Mouse (Mus musculus) retina, postnatal 1 day (tissue): ENCODE results near the gene 1700024G13Rik.
"Not testable (repeated sequence)": the region's sequence is repeated elsewhere in the genome, so short reads cannot be mapped to it uniquely, and the experiment has no call there.

Experiments
- DNase-seq: peaks from one replicate; pipeline ENCODE4 v3.0.0-alpha.2; 2012

Gene 1700024G13Rik

DNA sequence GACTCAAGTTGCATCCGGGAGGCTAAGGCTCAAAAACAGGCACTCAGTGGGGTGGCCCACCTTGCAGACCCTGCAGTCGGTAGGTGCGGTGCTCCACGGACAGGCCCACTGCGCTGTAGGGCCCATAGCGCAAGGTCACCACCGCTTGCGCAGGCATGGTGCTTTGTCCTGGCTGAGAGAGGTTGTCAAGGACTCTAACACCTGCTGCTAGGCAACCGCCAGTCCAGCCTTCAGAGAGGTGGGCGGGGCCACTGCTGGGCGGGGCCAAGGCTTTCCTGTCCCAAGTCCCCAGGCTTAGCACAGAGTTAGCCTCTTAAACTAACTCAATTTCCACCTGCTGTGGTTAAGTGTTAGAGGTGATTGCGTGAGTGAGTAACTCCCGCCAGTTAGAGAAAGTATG, at the start of gene 1700024G13Rik:
Gene 1700024G13Rik (minus strand): TSS at position 196 of the 400 bp plus-strand sequence.
- DNase-seq, result peak; percentile 91

- DNase-seq, result peak; percentile 59
Observed at GRCm38 (mm10) chr14:32437352-32437793, 49.2 kb upstream of the 1700024G13Rik start.

DNA sequence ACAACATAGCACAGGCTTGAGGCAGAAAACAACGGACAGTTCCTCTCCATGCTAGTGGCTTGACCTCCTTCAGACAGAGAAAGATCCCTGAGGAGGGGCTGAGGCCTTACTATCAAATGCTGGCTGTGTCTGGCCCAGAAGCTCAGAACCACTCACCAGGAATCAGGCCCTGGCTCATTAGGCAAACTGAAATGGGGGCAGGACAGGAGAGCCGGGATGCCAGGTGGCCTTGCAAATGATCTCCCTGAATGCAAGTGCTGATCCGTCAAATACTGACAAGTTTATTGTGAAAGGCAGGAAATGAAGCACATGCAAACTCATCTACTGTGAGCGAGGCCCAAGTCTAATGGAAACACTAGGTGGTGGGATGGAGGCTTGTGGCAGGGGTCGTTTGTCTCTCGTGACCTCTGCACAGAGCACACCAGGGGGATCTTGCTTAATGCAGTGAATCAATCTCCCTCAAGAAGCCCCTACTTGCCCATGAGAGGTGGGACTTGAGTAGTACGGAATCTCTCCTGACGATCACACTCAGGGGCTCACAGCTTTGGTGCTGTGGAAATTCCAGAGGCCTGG, 40.9 kb upstream of the 1700024G13Rik start:
- DNase-seq, result peak; percentile 60

DNA sequence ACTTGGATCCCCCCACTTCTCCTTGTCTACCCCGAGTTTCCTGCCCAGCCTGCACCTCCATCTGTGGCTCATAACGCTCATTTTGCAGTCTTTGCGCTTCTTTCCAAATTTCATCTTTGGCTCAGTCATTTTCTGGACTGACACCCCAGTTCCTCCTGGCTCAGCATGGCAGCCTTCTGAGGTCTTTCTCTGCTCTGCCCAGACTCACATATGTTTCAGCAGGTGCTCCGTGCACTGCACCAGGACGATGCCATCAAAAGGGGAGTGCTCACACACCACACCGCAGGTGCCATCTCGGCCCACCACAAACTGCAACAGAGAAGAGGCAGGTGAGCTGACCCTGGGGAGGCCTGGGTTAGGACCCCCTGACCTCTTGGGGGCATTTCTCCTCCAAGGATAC, 35.8 kb upstream of the 1700024G13Rik start:
- no peak for DNase-seq

GRCm38 (mm10) chr14:32418747-32419146, 30.6 kb upstream of the 1700024G13Rik start:
- no peak for DNase-seq

DNA sequence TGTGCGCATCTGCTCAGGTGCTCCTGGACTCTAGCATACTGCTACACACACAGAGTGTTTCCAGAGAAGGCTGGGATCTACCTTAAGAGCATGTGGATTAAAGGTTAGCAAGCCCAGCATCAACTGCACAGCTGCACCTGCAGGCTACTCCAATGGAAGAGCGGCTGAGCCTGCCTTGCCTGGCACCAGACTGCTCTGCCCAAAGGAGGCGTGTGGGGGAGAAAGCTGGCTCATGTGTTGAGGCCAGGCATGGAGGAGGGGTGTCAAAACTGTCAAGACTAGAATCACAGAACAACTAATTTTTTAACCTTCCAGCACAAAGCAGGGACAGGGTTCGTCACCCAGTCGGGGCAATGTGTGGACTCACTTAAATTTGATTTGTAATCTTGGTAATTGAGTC, 23.9 kb upstream of the 1700024G13Rik start:
- DNase-seq, result no peak

GRCm38 (mm10) chr14:32410084-32410483, 21.9 kb upstream of the 1700024G13Rik start:
- DNase-seq, result no peak

GRCm38 (mm10) chr14:32405399-32405798, 17.2 kb upstream of the 1700024G13Rik start:
- not testable (repeated sequence) for DNase-seq

GRCm38 (mm10) chr14:32381619-32382018, 6.6 kb downstream of the 1700024G13Rik start:
- DNase-seq, result peak; percentile 19

GRCm38 (mm10) chr14:32381066-32381465, 7.1 kb downstream of the 1700024G13Rik start:
- peak; percentile 25 for DNase-seq

DNA sequence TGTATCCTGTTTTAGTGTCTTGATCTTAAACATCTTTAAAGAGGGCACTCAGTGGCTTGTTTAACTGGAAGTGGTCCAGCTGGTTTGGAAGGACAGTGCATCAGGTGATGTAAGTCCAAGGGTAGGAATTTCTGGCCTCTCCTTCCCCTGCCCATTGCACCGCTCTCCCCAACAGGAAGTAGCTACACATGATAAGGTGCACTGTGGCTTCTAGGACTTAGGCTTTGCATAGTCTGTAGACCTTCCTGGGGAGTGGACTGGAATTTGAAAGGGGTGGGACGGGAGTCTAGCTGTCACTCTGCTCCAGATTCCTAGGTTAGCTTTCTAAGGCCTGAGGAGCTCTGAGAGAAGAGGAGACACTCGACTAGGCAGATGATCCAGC, 8.1 kb downstream of the 1700024G13Rik start:
- DNase-seq, result no peak

DNA sequence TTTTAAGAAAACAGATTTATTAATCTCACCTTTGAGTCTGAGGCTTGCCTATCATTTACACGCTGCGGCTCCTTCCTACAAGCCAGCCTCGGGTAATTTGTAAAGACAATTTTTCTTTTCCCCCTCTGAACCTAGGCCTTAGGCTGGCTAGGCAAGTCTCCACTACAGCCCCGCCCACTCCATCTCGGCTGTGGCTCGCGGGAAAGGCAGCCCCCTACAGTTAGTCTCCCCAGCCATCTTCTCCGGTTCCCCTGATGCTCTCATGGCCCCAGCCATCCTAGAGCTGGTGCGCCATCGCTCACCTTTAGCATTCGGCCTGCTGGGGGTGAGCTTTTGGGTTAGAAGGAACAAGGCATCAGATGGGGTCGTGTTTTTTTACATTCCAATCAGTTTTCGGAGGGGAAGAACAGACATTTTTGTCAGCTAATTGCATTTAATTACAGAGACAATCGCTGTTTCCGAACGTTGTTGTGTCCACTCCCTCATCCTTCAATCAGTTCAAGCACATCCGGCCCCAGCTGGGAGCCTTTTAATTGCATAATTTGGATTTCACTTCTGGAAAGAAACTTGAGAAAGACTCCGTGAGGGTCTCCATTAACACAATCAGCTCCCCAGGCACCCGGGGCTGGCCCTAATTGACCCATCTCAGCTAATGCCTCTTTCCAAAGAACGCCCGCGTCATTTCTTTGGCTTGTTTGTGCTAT, 8.6 kb downstream of the 1700024G13Rik start:
- peak; percentile 58 for DNase-seq

DNA sequence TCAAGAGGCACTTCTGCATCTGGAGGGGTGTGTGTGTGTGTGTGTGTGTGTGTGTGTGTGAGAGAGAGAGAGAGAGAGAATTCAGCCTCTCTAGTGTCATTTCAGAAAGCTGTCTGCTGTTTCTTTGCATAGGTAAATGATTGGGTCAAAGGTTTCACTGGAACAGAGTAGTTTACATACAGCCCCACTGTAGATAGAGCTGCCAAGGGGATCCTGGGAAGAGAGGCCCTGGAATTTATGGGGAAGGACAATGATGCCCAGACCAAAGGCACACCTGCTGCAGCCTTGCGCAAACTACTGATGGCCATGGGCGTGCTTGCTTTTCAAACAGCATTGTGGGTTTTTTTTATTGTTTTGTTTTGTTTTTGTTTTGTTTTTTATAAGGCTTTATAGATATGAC, 15.7 kb downstream of the 1700024G13Rik start:
- no peak for DNase-seq

- no peak for DNase-seq
Observed at GRCm38 (mm10) chr14:32369756-32370155, 18.4 kb downstream of the 1700024G13Rik start.

GRCm38 (mm10) chr14:32364359-32364758, 23.8 kb downstream of the 1700024G13Rik start:
- no peak for DNase-seq

DNA sequence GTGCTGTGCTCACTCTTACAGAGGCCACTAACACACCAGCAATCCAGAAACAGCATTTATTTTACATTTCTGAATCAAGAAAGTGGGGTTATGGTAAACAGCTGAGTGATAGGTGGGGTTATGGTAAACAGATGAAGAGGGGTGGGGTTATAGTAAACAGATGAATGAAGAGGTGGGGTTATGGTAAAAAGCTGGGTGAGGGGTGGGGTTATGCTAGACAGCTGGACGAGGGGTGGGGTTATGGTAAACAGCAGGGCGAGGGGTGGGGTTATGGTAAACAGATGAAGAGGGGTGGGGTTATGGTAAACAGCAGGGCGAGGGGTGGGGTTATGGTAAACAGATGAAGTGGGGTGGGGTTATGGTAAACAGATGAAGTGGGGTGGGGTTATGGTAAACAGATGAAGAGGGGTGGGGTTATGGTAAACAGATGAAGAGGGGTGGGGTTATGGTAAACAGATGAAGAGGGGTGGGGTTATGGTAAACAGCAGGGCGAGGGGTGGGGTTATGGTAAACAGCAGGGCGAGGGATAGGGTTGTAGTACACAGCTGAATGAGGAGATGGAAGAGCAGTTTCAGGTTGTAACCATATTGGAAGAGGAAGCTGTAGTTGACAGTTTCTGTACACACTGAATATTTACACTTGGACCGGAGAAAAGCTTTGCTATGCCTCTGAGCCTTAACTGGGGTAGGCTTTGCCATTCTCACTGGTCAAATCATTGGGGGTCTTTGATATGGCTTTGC, 36.8 kb downstream of the 1700024G13Rik start:
- DNase-seq, result not testable (repeated sequence)

GRCm38 (mm10) chr14:32347307-32347706, 40.9 kb downstream of the 1700024G13Rik start:
- no peak for DNase-seq

DNA sequence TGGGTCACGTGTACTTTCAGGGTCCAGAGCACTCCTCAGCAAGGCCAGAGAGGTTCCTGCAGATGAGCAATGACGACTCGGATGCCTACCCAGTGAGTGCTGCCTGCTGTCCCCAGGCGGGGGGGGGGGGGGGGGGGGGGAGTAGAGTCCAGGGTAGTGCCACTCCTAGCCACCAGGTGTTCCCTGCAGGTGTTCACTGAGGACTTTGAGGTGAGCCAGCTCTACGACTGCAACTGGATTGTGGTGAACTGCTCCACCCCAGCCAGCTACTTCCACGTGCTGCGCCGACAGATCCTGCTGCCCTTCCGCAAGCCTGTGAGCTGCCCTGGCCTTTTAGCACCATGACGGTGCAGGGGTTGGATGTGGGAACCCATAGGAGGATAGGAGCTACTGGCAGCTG, 43.5 kb downstream of the 1700024G13Rik start:
- no peak for DNase-seq

DNA sequence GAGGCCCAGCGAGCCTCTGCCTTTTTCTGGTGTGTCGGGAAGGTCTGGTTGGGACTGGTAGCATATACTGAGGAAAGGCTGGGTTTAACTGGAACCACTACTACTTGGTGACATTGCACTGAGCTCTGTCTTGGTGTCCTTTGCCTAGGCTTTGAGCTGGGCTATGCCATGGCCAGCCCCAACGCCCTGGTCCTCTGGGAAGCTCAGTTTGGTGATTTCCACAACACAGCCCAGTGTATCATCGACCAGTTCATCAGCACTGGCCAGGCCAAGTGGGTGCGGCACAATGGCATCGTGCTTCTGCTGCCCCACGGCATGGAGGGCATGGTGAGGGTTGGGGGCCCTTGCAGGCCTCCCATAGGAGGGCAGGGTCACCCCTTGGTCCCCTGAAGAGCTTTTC, 44.0 kb downstream of the 1700024G13Rik start:
- DNase-seq, result no peak

DNA sequence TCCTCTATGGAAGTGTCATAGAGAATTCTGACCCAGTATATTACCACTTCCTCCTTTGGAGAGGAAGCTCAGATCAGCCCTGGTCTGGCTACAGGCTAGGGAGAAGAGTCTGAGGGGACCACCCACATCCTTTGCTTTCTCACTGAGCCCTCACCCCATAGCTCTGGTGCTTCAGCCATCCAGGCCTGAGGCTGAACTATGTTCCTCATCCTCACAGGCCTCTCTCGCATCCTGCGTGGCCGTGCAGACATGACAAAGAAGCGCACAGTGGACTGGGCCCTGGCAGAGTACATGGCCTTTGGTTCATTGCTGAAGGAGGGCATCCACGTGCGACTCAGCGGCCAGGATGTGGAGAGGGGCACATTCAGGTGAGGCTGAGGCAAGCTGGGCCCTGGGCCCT, 46.4 kb downstream of the 1700024G13Rik start:
- DNase-seq, result no peak

GRCm38 (mm10) chr14:32336547-32336946, 51.6 kb downstream of the 1700024G13Rik start:
- no peak for DNase-seq

DNA sequence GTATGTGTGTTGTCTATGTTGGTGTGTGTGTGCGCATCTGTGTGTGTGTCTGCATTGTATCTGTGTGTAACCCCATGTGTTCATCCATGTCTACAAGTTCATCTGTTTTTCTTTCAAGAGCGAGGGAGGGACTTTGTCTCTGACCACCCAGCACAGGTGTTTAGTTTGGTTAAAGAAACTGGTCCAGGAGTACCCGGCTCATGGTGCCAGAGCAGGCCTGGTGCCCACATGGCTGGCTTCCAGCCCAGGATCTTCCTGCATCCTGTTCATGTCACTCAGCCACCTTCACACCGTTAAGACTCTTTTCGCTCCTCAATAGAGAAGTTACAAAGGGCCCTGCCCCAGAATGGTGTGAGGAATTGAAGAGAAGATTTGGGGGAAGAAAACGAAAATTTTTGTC, 52.2 kb downstream of the 1700024G13Rik start:
- DNase-seq, result no peak

- DNase-seq, result peak; percentile 10
Observed at GRCm38 (mm10) chr14:32332515-32333445, 55.4 kb downstream of the 1700024G13Rik start.
